Mouse (Mus musculus) spleen, adult 2 months (tissue): ENCODE data around the gene Ino80e.

Experiments used
- CTCF ChIP-seq: fragments of 200-500 bp; IDR thresholded peaks from 2 replicates; pipeline ENCODE4 v1.5.1; 2011; ENCODE audit warnings: mild to moderate bottlenecking, inconsistent platforms; ENCODE audit not compliant: insufficient read depth, insufficient read length, insufficient replicate concordance; ENCODE audit errors: extremely low read depth
- POLR2A ChIP-seq: fragments of 200-500 bp; IDR thresholded peaks from 2 replicates; pipeline ENCODE4 v1.6.1; 2011; ENCODE audit warnings: low read depth, low read length, inconsistent platforms

- no peak for TF ChIP-seq CTCF
- TF ChIP-seq POLR2A = no peak
Observed at GRCm38 (mm10) chr7:126847116-126847420, 15.1 kb downstream of the Ino80e start, which contains the start of gene Doc2a.
